Mouse (Mus musculus): Measurements from ENCODE around the gene 2410015M20Rik.

GRCm38 (mm10) chr17:56617628-56618027, 8.1 kb upstream of the 2410015M20Rik start:
- TF ChIP-seq CTCF (IDR thresholded peaks at IDR 0.05; ENCODE audit: borderline replicate concordance, insufficient read depth, low read length): no peak
- no peak for TF ChIP-seq POLR2A (IDR thresholded peaks at IDR 0.05; ENCODE audit: low read depth, low read length)
